Mouse (Mus musculus): Measurements from ENCODE around the gene Aicda. TPM values are rescaled to one million over a fixed set of nuclear protein-coding genes. Genes with fewer than 3 reads are reported as not detected.

Aicda gene
- total and polyA plus RNA-seq, 3 experiments: 0.03 TPM; not detected in 2

DNA sequence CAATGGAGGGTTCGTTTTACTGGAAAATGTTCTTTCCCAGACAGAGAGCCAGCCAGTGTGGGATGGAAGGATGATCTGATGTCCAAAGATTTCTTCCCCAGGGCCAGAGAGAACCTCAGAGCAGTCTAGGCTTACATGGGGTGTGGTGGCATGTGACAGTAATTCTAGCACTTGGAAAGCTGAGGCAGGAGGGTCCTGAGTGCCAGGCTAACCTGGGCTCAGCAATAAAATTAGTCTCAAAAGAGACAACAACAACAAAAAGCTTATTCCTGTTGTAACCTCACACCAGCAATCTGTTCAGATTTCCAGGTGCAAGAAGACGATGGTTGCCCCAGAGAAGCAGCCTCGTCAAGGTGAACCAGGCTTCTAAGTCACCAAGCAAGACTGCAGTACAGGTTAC is 48.1 kb upstream of the Aicda start, which contains the start of gene Mfap5:
Gene Mfap5, plus strand, starts transcription at position 301 of the 400 bp plus-strand sequence.
- Histone ChIP-seq H3K27ac (ENCODE audit: control insufficient read depth, low read depth, low read length) (no peak within 1 kb of the TSS), H3K79me2 (ENCODE audit: control insufficient read depth, insufficient read depth, low read length, poor library complexity) (no peaks in the 10 kb centered on the region), H3K4me3 (ENCODE audit: control insufficient read depth in 1 of 2, insufficient read depth in 1 of 2, low read depth in 2 of 2, low read length in 2 of 2) (no peak within 1 kb of the TSS), H3K9me3 (replicated peaks; ENCODE audit: insufficient read depth, low read length) (no peaks in the 10 kb centered on the region), H3K36me3 (ENCODE audit: control insufficient read depth in 1 of 2, insufficient read depth in 2 of 2, low read length in 2 of 2) (no peaks in the 10 kb centered on the region), H3K4me1 (ENCODE audit: control insufficient read depth in 1 of 2, insufficient read depth in 2 of 2, low read length in 2 of 2) (no peaks in the 10 kb centered on the region), H3K27me3 (ENCODE audit: control insufficient read depth in 1 of 2, insufficient read depth in 2 of 2, low read length in 2 of 2) (peaks cover 2 to 7% of the 10 kb centered on the region in 2 experiments; a peak in 3 of 4 replicates), H3K9ac (ENCODE audit: control insufficient read depth, low read depth, low read length, poor library complexity, severe bottlenecking) (no peak within 1 kb of the TSS)
- no peak for DNase-seq (ENCODE audit: low read depth, low spot score)
- TF ChIP-seq MYB (IDR thresholded peaks at IDR 0.05; ENCODE audit: low read depth, low read length) (no peak), ZC3H11A (IDR thresholded peaks at IDR 0.05; ENCODE audit: low read depth, low read length) (no peak), ZMIZ1 (IDR thresholded peaks at IDR 0.05; ENCODE audit: low read depth, low read length) (no peak), KAT2A (conservative IDR thresholded peaks at IDR 0.05; ENCODE audit: low read depth, low read length) (no peak)

DNA sequence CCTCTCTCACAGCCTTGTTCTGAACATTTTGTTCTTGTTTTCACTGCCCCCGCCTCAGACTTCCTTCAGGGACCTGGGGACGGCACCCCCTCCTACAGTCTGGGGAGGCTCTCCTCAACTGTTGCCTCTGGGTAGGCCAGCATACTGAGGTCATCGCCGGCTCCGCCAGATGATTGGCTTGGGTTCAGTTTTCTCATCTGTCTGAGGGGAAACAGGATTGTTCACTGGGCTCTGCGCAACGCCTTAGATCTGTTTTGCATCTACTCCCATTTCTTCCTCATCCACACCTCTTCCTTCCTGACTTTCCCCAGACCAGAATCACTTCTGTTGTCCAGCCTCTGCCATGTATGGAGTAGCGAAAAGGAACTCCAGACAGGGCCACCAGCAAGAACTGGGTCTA is 45.1 kb upstream of the Aicda start:
- Histone ChIP-seq H3K9ac (ENCODE audit: control insufficient read depth, low read depth, low read length, poor library complexity, severe bottlenecking) (no peak overlapping the region), H3K9me3 (replicated peaks; ENCODE audit: insufficient read depth, low read length) (no peaks in the 10 kb centered on the region), H3K36me3 (ENCODE audit: control insufficient read depth in 1 of 2, insufficient read depth in 2 of 2, low read length in 2 of 2) (no peaks in the 10 kb centered on the region), H3K79me2 (ENCODE audit: control insufficient read depth, insufficient read depth, low read length, poor library complexity) (no peaks in the 10 kb centered on the region), H3K27me3 (ENCODE audit: control insufficient read depth in 1 of 2, insufficient read depth in 2 of 2, low read length in 2 of 2) (peaks cover 0 to 3% of the 10 kb centered on the region in 2 experiments; a peak in 2 of 4 replicates), H3K4me3 (ENCODE audit: control insufficient read depth in 1 of 2, insufficient read depth in 1 of 2, low read depth in 2 of 2, low read length in 2 of 2) (no peak overlapping the region), H3K27ac (ENCODE audit: control insufficient read depth, low read depth, low read length) (no peak overlapping the region), H3K4me1 (ENCODE audit: control insufficient read depth in 1 of 2, insufficient read depth in 2 of 2, low read length in 2 of 2) (no peaks in the 10 kb centered on the region)
- TF ChIP-seq EP300 (IDR thresholded peaks at IDR 0.05; ENCODE audit: low read depth in 1 of 2, low read length in 2 of 2): no peak
- no peak for TF ChIP-seq E2F4 (IDR thresholded peaks at IDR 0.05; ENCODE audit: borderline replicate concordance, low read depth, low read length)
- TF ChIP-seq POLR2A (IDR thresholded peaks at IDR 0.05; ENCODE audit: control insufficient read depth in 1 of 2, insufficient read depth in 1 of 2, low read depth in 1 of 2, low read length in 2 of 2, poor library complexity in 1 of 2): no peak
- TF ChIP-seq RCOR1 (IDR thresholded peaks at IDR 0.05; ENCODE audit: low read depth, low read length): no peak
- no peak for TF ChIP-seq SMC3 (IDR thresholded peaks at IDR 0.05; ENCODE audit: low read depth, low read length)
- DNase-seq (ENCODE audit: low read depth, low spot score): no peak

DNA sequence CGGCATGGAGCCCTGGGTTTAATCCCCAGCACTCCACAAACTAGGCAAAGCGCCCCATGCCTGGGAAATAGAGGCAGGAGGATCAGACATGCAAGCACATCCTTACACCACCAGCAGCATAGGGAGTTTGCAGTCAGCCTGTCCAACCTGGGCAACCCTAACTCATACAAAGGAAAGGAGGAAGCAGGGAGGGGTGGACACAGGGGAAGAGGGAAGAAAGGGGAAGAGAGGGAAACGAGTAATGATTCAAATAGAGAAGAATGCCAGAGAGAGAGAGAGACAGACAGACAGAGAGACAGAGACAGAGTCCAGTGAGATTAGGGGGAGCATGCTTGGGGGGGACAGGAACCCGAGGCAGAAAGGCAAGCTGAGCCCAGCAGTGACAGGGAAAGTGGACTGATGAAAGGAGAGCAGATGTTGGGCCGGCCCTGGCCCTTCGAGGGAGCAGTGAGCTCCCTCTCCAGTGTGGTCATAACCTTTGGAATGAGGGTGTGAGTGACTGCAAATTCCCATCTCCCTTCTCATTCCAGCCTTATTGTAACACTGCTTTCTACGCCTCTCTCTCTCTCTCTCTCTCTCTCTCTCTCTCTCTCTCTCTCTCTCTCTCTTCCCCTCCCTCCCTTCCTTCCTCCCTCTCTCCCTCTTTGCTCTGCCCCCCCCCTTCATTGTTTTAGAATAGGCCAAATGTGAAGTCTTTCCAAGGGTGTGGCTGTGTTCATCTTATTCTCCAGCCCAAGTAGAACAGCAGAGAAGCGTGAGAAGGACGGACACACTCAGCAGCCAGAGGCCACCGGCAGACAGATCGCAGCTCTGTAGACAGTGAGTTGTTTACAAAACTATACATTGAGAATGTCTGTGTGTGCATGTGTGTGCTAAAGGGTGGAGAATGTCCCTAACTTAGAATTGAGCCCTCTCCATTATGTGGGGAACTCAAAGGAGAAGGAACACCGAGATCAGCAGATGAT is 40.4 kb upstream of the Aicda start:
- no peaks in the 10 kb centered on the region for H3K36me3 ChIP-seq (ENCODE audit: control insufficient read depth in 1 of 2, insufficient read depth in 2 of 2, low read length in 2 of 2)
- TF ChIP-seq MAZ (IDR thresholded peaks at IDR 0.05; ENCODE audit: low read depth, low read length) (no peak), RCOR1 (IDR thresholded peaks at IDR 0.05; ENCODE audit: low read depth, low read length) (no peak), TBP (IDR thresholded peaks at IDR 0.05; ENCODE audit: low read depth, low read length) (no peak), MAX (IDR thresholded peaks at IDR 0.05; ENCODE audit: low read length) (no peak), E2F4 (IDR thresholded peaks at IDR 0.05; ENCODE audit: borderline replicate concordance, low read depth, low read length) (no peak), MXI1 (IDR thresholded peaks at IDR 0.05; ENCODE audit: low read depth, low read length) (no peak), NRF1 (IDR thresholded peaks at IDR 0.05; ENCODE audit: insufficient read depth, low read depth, low read length, poor library complexity, severe bottlenecking) (no peak), KAT2A (conservative IDR thresholded peaks at IDR 0.05; ENCODE audit: low read depth, low read length) (no peak)

More for the DNA sequence above, 40.4 kb upstream of the Aicda start:
- no peak overlapping the region for H3K9ac ChIP-seq (ENCODE audit: control insufficient read depth, low read depth, low read length, poor library complexity, severe bottlenecking)
- no peaks in the 10 kb centered on the region for H3K9me3 ChIP-seq (replicated peaks; ENCODE audit: insufficient read depth, low read length)
- H3K4me3 ChIP-seq (ENCODE audit: control insufficient read depth in 1 of 2, insufficient read depth in 1 of 2, low read depth in 2 of 2, low read length in 2 of 2): no peak overlapping the region
- H3K4me1 ChIP-seq (ENCODE audit: control insufficient read depth in 1 of 2, insufficient read depth in 2 of 2, low read length in 2 of 2): no peaks in the 10 kb centered on the region
- DNase-seq (ENCODE audit: low read depth, low spot score): no peak
- no peaks in the 10 kb centered on the region for H3K79me2 ChIP-seq (ENCODE audit: control insufficient read depth, insufficient read depth, low read length, poor library complexity)
- H3K27ac ChIP-seq (ENCODE audit: control insufficient read depth, low read depth, low read length): no peak overlapping the region
- H3K27me3 ChIP-seq (ENCODE audit: control insufficient read depth in 1 of 2, insufficient read depth in 2 of 2, low read length in 2 of 2): peaks cover 0 to 2% of the 10 kb centered on the region in 2 experiments; a peak in 1 of 4 replicates
